Mouse (Mus musculus) kidney, adult 2 months (tissue): ENCODE measurements around the gene Tcf7.

Experiments used
- CTCF ChIP-seq: fragments of 200-500 bp; conservative IDR thresholded peaks from 2 replicates; pipeline ENCODE4 v1.5.1; 2011; ENCODE audit warnings: low read depth, mild to moderate bottlenecking, control low read depth, low read length, moderate library complexity, mixed read lengths; ENCODE audit not compliant: insufficient read depth, insufficient read length
- POLR2A ChIP-seq: fragments of 200-500 bp; IDR thresholded peaks from one replicate; pipeline ENCODE4 v1.6.1; 2011; ENCODE audit warnings: low read depth, low read length, control low read depth

DNA sequence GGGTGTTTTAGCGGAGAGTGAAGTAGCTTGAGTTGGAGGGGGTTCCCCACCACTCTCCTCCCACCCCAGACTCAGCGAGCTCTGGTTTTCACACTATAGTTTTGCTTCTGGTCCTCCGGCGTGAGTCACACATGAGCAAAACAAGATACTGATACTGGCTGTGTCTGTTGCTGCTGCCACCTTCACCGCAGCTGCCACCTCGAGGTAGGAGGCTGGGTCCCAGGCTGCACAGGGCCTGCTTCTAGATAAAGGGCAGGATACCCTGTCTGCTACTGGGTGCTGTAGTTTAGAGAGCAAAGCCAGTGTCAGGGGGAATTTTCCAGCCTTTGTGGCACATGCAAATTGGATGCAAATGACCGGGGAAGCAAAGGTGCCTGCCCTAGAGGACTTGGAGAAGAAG lies 16.9 kb upstream of the Tcf7 start:
- no peak for TF ChIP-seq POLR2A
- TF ChIP-seq CTCF = no peak
